Mouse (Mus musculus): ENCODE results near the gene Slc25a12. TPM values are rescaled to one million over a fixed set of nuclear protein-coding genes. Genes with fewer than 3 reads are reported as not detected.

Slc25a12 gene
- 10 to 100 TPM in 1 of 2 experiments, 1 to 10 TPM in 1; 9.8 to 33.4 TPM for polyA plus RNA-seq (2012; fragmentation: generic; extraction: Trizol)

GRCm38 (mm10) chr2:71367125-71367880, at the start of gene Slc25a12:
Slc25a12 (minus strand) TSS chr2:71367749.

DNA sequence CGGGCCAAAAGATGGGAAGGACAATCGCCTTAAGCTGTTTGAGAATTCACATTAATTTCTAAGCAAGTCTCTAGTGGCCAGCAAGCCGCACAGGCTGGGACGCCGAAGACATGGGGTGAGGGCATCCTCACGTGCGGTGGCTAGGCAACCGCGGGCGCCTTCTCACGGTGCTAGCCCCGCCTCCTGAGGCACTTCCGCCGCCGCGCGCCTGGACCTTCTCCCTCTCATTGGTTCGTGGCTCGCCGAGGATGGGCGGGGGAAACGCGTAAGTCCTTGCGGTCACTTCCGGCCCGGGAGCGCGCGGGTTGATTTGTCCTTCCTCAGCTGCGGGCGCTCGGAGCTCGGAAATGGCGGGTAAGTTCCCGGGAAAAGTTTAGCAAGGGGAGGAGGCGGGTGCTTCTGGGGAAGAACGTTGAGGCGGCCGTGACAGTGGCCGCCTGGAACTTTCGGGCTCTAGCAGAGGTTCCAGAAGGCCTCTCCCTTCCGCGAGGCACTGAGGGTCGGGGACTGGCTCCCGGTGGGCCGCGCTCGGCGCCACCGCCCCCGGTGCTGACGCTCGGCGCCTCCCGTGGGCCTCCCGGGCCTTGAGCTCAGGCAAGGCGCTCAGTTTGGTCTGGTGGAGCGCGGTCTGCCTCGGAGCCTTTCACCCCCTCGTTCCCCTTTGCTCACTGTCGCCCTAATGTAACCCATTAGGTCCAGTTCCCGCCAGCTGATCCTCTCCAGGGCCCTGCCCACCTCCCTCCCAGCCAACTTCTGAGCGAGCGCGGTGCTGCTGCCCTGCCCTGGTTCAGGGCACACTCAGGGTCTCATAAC, 21.6 kb upstream of the Slc25a12 start, which contains the start of gene Hat1:
Hat1 (plus strand) TSS at position 8 of the 813 bp plus-strand sequence.

Other genes with a start within 250 kb of the Slc25a12 start
- under 1 TPM in 1 of 2 experiments, not detected in 1; 0.01 TPM for gene Cybrd1, start 249.8 kb downstream of the Slc25a12 start, polyA plus RNA-seq (2012; fragmentation: generic; extraction: Trizol)
- gene Dync1i2, start 156.0 kb downstream of the Slc25a12 start, polyA plus RNA-seq (2012; fragmentation: generic; extraction: Trizol) = 10 to 100 TPM; 23.0 to 55.1 TPM
- gene Hat1, start 21.2 kb upstream of the Slc25a12 start, polyA plus RNA-seq (2012; fragmentation: generic; extraction: Trizol) = 10 to 100 TPM in 1 of 2 experiments, 1 to 10 TPM in 1; 7.7 to 16.8 TPM
- 10 to 100 TPM in 1 of 2 experiments, 1 to 10 TPM in 1; 8.7 to 14.4 TPM for gene Metap1d, start 85.5 kb upstream of the Slc25a12 start, polyA plus RNA-seq (2012; fragmentation: generic; extraction: Trizol)
- gene Dlx1, start 160.4 kb upstream of the Slc25a12 start, polyA plus RNA-seq (2012; fragmentation: generic; extraction: Trizol) = 1 to 10 TPM in 1 of 2 experiments, under 1 TPM in 1; 0.59 to 1.6 TPM
- gene Dlx2, start 179.0 kb upstream of the Slc25a12 start, polyA plus RNA-seq (2012; fragmentation: generic; extraction: Trizol) = 1 to 10 TPM; 2.2 to 4.3 TPM